Mouse (Mus musculus) cerebellum, adult 2 months (tissue): ENCODE results near the gene Nxf1.

Source experiments
- CTCF ChIP-seq: fragments of 200-500 bp; IDR thresholded peaks from 2 replicates; pipeline ENCODE4 v1.5.1; 2011; ENCODE audit warnings: low read depth, mild to moderate bottlenecking, control low read depth, low read length, moderate library complexity, borderline replicate concordance; ENCODE audit not compliant: insufficient read depth
- POLR2A ChIP-seq: fragments of 200-500 bp; IDR thresholded peaks from 2 replicates; pipeline ENCODE4 v1.6.1; 2011; ENCODE audit warnings: low read length, control low read depth, borderline replicate concordance; ENCODE audit not compliant: insufficient read depth

DNA sequence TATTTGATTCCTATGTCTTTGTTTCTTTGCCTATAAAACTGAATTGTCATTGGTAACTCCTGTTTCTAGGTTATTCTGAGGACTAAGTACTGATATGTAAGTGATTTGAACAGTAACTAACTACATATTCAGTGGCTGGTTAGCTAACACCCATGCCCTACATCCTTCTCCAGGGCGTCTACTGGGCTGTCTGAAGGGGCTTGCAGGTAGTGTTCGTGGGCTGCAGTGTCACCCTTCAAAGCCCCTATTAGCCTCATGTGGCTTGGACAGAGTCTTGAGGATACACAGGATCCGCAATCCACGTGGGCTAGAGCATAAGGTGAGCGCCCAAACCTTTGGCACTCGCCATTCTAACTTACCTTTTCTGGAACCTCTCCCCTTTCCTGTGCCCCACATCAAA lies 17.2 kb upstream of the Nxf1 start:
- TF ChIP-seq CTCF: no peak
- TF ChIP-seq POLR2A: no peak
